Mouse (Mus musculus) embryonic facial prominence, embryonic 12.5 days (tissue): Measurements from ENCODE around the gene Selenow. TPM values are rescaled to one million over a fixed set of nuclear protein-coding genes. Genes with fewer than 3 reads are reported as not detected.

Source experiments
- ATAC-seq: fragments of 200-750 bp; cut with Nextera tagmentation; 2 replicates; pipeline ENCODE4 v1.8.0; 2017; ENCODE audit not compliant: insufficient number of reproducible peaks, insufficient read depth, low FRiP score, low TSS enrichment
- H3K27ac ChIP-seq: fragments of 300-500 bp; sonication (generic); 2 replicates; pipeline ENCODE4 v1.5.1; 2016; ENCODE audit warnings: mild to moderate bottlenecking
- H3K27me3 ChIP-seq: fragments of 300-500 bp; sonication (generic); 2 replicates; pipeline ENCODE4 v1.6.1; 2016; ENCODE audit warnings: mild to moderate bottlenecking, moderate library complexity
- H3K36me3 ChIP-seq: fragments of 300-500 bp; sonication (generic); 2 replicates; pipeline ENCODE4 v1.6.1; 2016; ENCODE audit warnings: mild to moderate bottlenecking
- H3K4me1 ChIP-seq: fragments of 300-500 bp; sonication (generic); 2 replicates; pipeline ENCODE4 v1.6.1; 2016
- H3K4me2 ChIP-seq: fragments of 300-500 bp; sonication (generic); replicated peaks from 2 replicates; pipeline ENCODE4 v1.6.1; 2016; ENCODE audit warnings: mild to moderate bottlenecking, moderate library complexity
- H3K4me3 ChIP-seq: fragments of 300-500 bp; sonication (generic); 2 replicates; pipeline ENCODE4 v1.5.1; 2016; ENCODE audit warnings: mild to moderate bottlenecking
- H3K9ac ChIP-seq: fragments of 300-500 bp; sonication (generic); 2 replicates; pipeline ENCODE4 v1.6.1; 2016; ENCODE audit warnings: mild to moderate bottlenecking, moderate library complexity
- H3K9me3 ChIP-seq: fragments of 300-500 bp; sonication (generic); 2 replicates; pipeline ENCODE4 v1.6.1; 2016; ENCODE audit warnings: mild to moderate bottlenecking, moderate library complexity
- WGBS: fragments of 180-500 bp; shearing (Covaris S2); methylation state at CpG from one replicate; pipeline ENCODE4 v1.1.7; 2016; 5-methylcytosine and 5-hydroxymethylcytosine counted together
- polyA plus RNA-seq: library from polyadenylated mRNA; unstranded; fragments of >200 nt; fragmentation: Nextera tagmentation; extraction: Ambion mirVana; gene quantifications from 2 replicates; pipeline ENCODE4 v1.2.1, GENCODE M21; 2016

Selenow gene
- polyA plus RNA-seq, 1 experiment from 2014 or later = 1,124 TPM

- no peaks in the 10 kb centered on the region for H3K27me3 ChIP-seq
- H3K27ac ChIP-seq = no peak overlapping the region
- H3K36me3 ChIP-seq = no peaks in the 10 kb centered on the region
- H3K9ac ChIP-seq = no peak overlapping the region
- WGBS = 89% methylated on average over 2 of the region's 2 CpGs
- H3K9me3 ChIP-seq = no peaks in the 10 kb centered on the region
- H3K4me1 ChIP-seq = no peaks in the 10 kb centered on the region
- no peak overlapping the region for H3K4me3 ChIP-seq
- no peak overlapping the region for H3K4me2 ChIP-seq
- ATAC-seq = no peak
These were observed 38.1 kb downstream of the Selenow start for GRCm38 (mm10) chr7:15884127-15884526.

DNA sequence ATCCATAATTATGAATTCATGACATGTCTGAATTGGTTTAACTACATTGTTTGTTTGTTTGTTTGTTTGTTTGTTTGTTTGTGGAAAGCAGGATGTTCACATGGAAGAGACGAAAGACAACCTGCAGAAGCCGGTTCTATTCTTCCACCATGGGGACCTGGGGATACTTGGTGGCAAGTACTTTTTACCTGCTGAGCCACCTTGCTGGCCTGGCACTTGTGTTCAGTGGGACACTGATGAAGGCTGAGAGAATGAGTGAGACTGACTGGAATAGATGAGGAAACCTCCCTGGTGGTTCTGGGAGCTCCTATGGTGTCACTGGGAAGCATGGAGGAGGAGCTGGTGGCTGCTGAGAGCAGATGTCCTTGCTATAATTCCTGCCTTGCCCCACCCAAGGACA is 39.9 kb downstream of the Selenow start, which contains the start of gene Crxos:
Gene Crxos, plus strand, starts transcription at position 301 of the 400 bp plus-strand sequence.
- H3K4me2 ChIP-seq = no peak within 1 kb of the TSS
- no peaks in the 10 kb centered on the region for H3K36me3 ChIP-seq
- no peak within 1 kb of the TSS for H3K4me3 ChIP-seq
- H3K9me3 ChIP-seq = no peaks in the 10 kb centered on the region
- H3K27me3 ChIP-seq = no peaks in the 10 kb centered on the region
- 87% methylated on average over 2 of the region's 2 CpGs for WGBS
- no peak within 1 kb of the TSS for H3K9ac ChIP-seq
- no peak within 1 kb of the TSS for H3K27ac ChIP-seq
- H3K4me1 ChIP-seq = no peaks in the 10 kb centered on the region
- ATAC-seq = no peak

DNA sequence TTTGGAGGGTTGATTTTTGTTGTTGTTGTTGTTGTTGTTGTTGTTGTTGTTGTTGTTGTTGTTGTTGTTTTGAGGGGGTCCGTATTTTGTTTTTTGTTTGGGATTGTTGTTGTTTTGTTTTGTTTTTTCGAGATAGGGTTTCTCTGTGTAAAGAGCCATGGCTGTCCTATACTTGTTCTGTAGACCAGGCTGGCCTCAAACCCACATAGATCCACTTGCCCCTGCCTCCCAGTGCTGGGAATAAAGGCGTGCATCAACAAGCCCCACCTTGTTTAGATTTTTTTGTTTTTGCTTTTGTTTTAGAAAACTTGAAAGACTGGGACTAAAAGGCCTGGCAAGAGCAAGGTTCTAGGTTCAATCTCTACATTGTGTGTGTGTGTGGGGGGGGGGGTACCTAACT is 40.4 kb downstream of the Selenow start:
- no peaks in the 10 kb centered on the region for H3K27me3 ChIP-seq
- H3K4me1 ChIP-seq = no peaks in the 10 kb centered on the region
- H3K9ac ChIP-seq = no peak overlapping the region
- H3K4me2 ChIP-seq = no peak overlapping the region
- ATAC-seq = no peak
- no peaks in the 10 kb centered on the region for H3K36me3 ChIP-seq
- H3K27ac ChIP-seq = no peak overlapping the region
- H3K4me3 ChIP-seq = no peak overlapping the region
- H3K9me3 ChIP-seq = no peaks in the 10 kb centered on the region
- WGBS = 68% methylated on average over 3 of the region's 3 CpGs

DNA sequence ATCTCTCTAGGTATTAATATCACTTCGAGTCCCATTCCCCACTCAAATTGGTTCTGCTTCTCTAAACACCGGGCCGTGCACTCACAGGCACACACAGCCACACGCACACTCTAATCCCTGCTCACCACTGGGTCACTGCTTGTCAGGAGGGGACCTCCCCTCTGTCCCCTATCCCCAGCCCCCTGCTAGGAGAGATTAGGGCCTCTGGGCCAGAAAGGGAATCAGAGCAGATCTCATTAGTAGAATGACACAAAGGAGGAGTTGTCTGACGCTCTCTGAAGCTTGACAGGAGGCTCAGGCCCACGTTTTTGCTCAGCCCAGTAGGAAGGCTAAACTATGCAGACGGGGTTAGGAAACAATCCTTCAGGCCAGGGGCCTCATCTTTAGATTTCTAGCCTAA is 40.8 kb downstream of the Selenow start:
- peak; percentile 72 for ATAC-seq
- H3K9ac ChIP-seq = no peak overlapping the region
- 6% methylated on average over 7 of the region's 7 CpGs for WGBS
- no peak overlapping the region for H3K4me2 ChIP-seq
- H3K4me1 ChIP-seq = no peaks in the 10 kb centered on the region
- H3K9me3 ChIP-seq = no peaks in the 10 kb centered on the region
- no peaks in the 10 kb centered on the region for H3K36me3 ChIP-seq
- no peaks in the 10 kb centered on the region for H3K27me3 ChIP-seq
- no peak overlapping the region for H3K27ac ChIP-seq
- no peak overlapping the region for H3K4me3 ChIP-seq

DNA sequence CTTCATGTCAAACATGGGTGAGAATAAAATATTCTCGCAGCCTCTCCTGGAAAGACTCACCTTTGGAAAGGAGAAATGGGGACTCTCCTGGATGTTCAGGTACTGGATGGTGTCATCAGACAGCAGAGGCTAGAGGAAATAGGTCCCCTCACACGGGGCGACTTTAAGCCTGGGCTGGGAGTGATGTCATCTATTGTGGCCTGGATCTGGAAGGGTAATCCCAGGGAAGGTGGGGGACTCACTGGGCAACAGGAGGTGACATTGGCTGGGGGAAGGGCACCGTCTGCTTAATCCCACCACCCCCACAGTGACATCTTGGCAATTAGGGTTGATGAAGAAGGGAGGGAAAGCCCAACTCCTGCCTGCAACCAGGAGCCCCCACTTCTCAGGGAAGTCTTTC is 42.4 kb downstream of the Selenow start, which contains the start of gene Crx:
Gene Crx, minus strand, starts transcription at position 213 of the 400 bp plus-strand sequence.
- no peaks in the 10 kb centered on the region; the same call in 1 of the 2 replicates for H3K9me3 ChIP-seq
- no peak within 1 kb of the TSS for H3K4me2 ChIP-seq
- no peaks in the 10 kb centered on the region for H3K4me1 ChIP-seq
- no peaks in the 10 kb centered on the region for H3K36me3 ChIP-seq
- ATAC-seq = no peak
- H3K4me3 ChIP-seq = no peak within 1 kb of the TSS
- no peaks in the 10 kb centered on the region for H3K27me3 ChIP-seq
- H3K27ac ChIP-seq = no peak within 1 kb of the TSS
- no peak within 1 kb of the TSS for H3K9ac ChIP-seq
- 41% methylated on average over 4 of the region's 4 CpGs for WGBS

Other genes starting within 250 kb of the Selenow start
- gene Obox5, start 172.3 kb downstream of the Selenow start, polyA plus RNA-seq = not detected in 2 replicates
- not detected in 2 replicates for gene Obox6, start 82.7 kb downstream of the Selenow start, polyA plus RNA-seq
- 0.09 TPM in 1 of 2 replicates, not detected in the other for gene Crx, start 42.4 kb downstream of the Selenow start, polyA plus RNA-seq
- gene Crxos, start 39.8 kb downstream of the Selenow start, polyA plus RNA-seq = not detected in 2 replicates
- gene Nop53, start 23.7 kb upstream of the Selenow start, polyA plus RNA-seq = 184 and 196 TPM in 2 replicates
- 17.0 and 20.4 TPM in 2 replicates for gene Ehd2, start 45.2 kb upstream of the Selenow start, polyA plus RNA-seq
- 10.2 and 10.4 TPM in 2 replicates for gene Bicra, start 125.5 kb upstream of the Selenow start, polyA plus RNA-seq
- 0.05 and 0.18 TPM in 2 replicates for gene Zfp541, start 139.4 kb upstream of the Selenow start, polyA plus RNA-seq
- 206 and 217 TPM in 2 replicates for gene Napa, start 176.1 kb upstream of the Selenow start, polyA plus RNA-seq
- gene Kptn, start 197.5 kb upstream of the Selenow start, polyA plus RNA-seq = 38.7 and 41.4 TPM in 2 replicates
- gene Slc8a2, start 207.4 kb upstream of the Selenow start, polyA plus RNA-seq = 0.49 and 0.55 TPM in 2 replicates